Mouse (Mus musculus) ovary, postnatal 14 days (tissue): Measurements from ENCODE around the gene Ccdc106.
"Not testable (repeated sequence)": the region's sequence is repeated elsewhere in the genome, so short reads cannot be mapped to it uniquely, and the experiment has no call there.

ENCODE experiments used
- DNase-seq: peaks from one replicate; pipeline ENCODE4 v3.0.0; 2022; ENCODE audit warnings: low spot score

Gene Ccdc106

GRCm38 (mm10) chr7:5051193-5052192 lies 31.1 kb downstream of the Ccdc106 start, which contains the start of gene Zfp580:
Gene Zfp580, plus strand, starts transcription at chr7:5051538.
- DNase-seq, result peak; percentile 72

- no peak for DNase-seq
These were observed 32.1 kb downstream of the Ccdc106 start for GRCm38 (mm10) chr7:5052438-5052837.

- DNase-seq, result no peak
These were observed 32.6 kb downstream of the Ccdc106 start for GRCm38 (mm10) chr7:5052931-5053343.

GRCm38 (mm10) chr7:5053456-5054179 lies 33.3 kb downstream of the Ccdc106 start:
- no peak for DNase-seq

- no peak for DNase-seq
These were observed 36.4 kb downstream of the Ccdc106 start for GRCm38 (mm10) chr7:5056651-5057263.

- no peak for DNase-seq
These were observed 37.0 kb downstream of the Ccdc106 start for GRCm38 (mm10) chr7:5057381-5057780.

- no peak for DNase-seq
These were observed 37.5 kb downstream of the Ccdc106 start for GRCm38 (mm10) chr7:5057804-5058203.

GRCm38 (mm10) chr7:5058631-5059030 lies 38.3 kb downstream of the Ccdc106 start:
- DNase-seq, result no peak

GRCm38 (mm10) chr7:5059421-5059820 lies 39.1 kb downstream of the Ccdc106 start:
- no peak for DNase-seq

GRCm38 (mm10) chr7:5060239-5060731 lies 39.9 kb downstream of the Ccdc106 start:
- peak; percentile 65 for DNase-seq

GRCm38 (mm10) chr7:5060944-5061773 lies 40.8 kb downstream of the Ccdc106 start:
- peak; percentile 97 for DNase-seq

- peak; percentile 92 for DNase-seq
These were observed 41.5 kb downstream of the Ccdc106 start, which contains the start of gene U2af2 for GRCm38 (mm10) chr7:5061774-5062359. Gene U2af2, plus strand, starts transcription at chr7:5062143.

- peak; percentile 56 for DNase-seq
These were observed 42.1 kb downstream of the Ccdc106 start for GRCm38 (mm10) chr7:5062360-5063001.

GRCm38 (mm10) chr7:5064886-5065285 lies 44.5 kb downstream of the Ccdc106 start:
- DNase-seq, result no peak

- DNase-seq, result no peak
These were observed 53.2 kb downstream of the Ccdc106 start for GRCm38 (mm10) chr7:5073586-5073985.

- DNase-seq, result no peak
These were observed 54.6 kb downstream of the Ccdc106 start for GRCm38 (mm10) chr7:5074984-5075383.

- no peak for DNase-seq
These were observed 56.6 kb downstream of the Ccdc106 start for GRCm38 (mm10) chr7:5076931-5077330.

- not testable (repeated sequence) for DNase-seq
These were observed 59.1 kb downstream of the Ccdc106 start for GRCm38 (mm10) chr7:5079365-5080009.

- DNase-seq, result peak; percentile 93
These were observed 59.8 kb downstream of the Ccdc106 start, which contains the start of gene Epn1 for GRCm38 (mm10) chr7:5080010-5080751. Gene Epn1, plus strand, starts transcription at chr7:5080235.
